Mouse (Mus musculus) R1 (cell line): ENCODE data around the gene Casc3.

Experiments
- DNase-seq: peaks from one replicate; pipeline ENCODE4 v3.0.0-alpha.2; 2018; ENCODE audit warnings: low read depth, low spot score

Gene Casc3

GRCm38 (mm10) chr11:98772667-98773171 is 32.0 kb upstream of the Casc3 start:
- DNase-seq, result no peak

- peak; percentile 99 for DNase-seq
These were observed 30.9 kb upstream of the Casc3 start for GRCm38 (mm10) chr11:98773635-98774295.

- DNase-seq, result no peak
These were observed 29.9 kb upstream of the Casc3 start, which contains the start of gene Nr1d1 for GRCm38 (mm10) chr11:98774582-98775347. Gene Nr1d1 (minus strand): TSS chr11:98775333.

GRCm38 (mm10) chr11:98775348-98776051 is 29.2 kb upstream of the Casc3 start:
- DNase-seq, result peak; percentile 98

GRCm38 (mm10) chr11:98776052-98776764 is 28.5 kb upstream of the Casc3 start:
- DNase-seq, result no peak

- DNase-seq, result peak; percentile 92
These were observed 27.7 kb upstream of the Casc3 start for GRCm38 (mm10) chr11:98776843-98777590.

GRCm38 (mm10) chr11:98777888-98778287 is 26.8 kb upstream of the Casc3 start:
- DNase-seq, result no peak

GRCm38 (mm10) chr11:98781851-98782512 is 22.7 kb upstream of the Casc3 start:
- DNase-seq, result peak; percentile 48

- DNase-seq, result no peak
These were observed 22.0 kb upstream of the Casc3 start for GRCm38 (mm10) chr11:98782651-98783235.

GRCm38 (mm10) chr11:98783236-98783696 is 21.4 kb upstream of the Casc3 start:
- DNase-seq, result peak; percentile 73

GRCm38 (mm10) chr11:98784139-98784538 is 20.6 kb upstream of the Casc3 start:
- no peak for DNase-seq

- DNase-seq, result no peak
These were observed 19.5 kb upstream of the Casc3 start for GRCm38 (mm10) chr11:98785214-98785613.

GRCm38 (mm10) chr11:98785772-98786281 is 18.9 kb upstream of the Casc3 start:
- DNase-seq, result peak; percentile 76

GRCm38 (mm10) chr11:98786359-98787214 is 18.1 kb upstream of the Casc3 start:
- peak; percentile 97 for DNase-seq

GRCm38 (mm10) chr11:98787229-98787628 is 17.5 kb upstream of the Casc3 start:
- DNase-seq, result no peak

- no peak for DNase-seq
These were observed 17.0 kb upstream of the Casc3 start for GRCm38 (mm10) chr11:98787691-98788090.

GRCm38 (mm10) chr11:98788139-98788538 is 16.6 kb upstream of the Casc3 start:
- DNase-seq, result no peak

- DNase-seq, result peak; percentile 97
These were observed 16.0 kb upstream of the Casc3 start for GRCm38 (mm10) chr11:98788550-98789218.
